Mouse (Mus musculus): ENCODE data around the gene Samd7.

Samd7 gene

DNA sequence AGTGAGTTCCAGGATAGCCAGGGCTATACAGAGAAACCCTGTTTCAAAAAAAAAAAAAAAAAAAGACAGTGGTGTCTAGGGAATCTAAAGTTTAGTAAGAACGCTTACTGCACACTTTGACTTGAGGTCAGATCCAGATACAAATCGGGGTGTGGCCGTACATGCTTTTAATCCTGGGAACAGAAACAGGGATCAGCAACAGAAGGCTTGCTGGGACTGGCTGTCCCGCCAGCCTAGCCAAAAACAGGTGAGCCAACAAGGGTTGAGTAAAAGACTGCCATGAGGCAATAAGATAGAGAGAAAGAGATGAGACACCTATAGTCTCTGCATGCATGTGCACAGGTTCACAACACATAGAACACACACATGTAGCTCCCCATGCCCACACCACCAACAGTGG lies 8.6 kb downstream of the Samd7 start:
- no peak for ATAC-seq (ENCODE audit: insufficient number of reproducible peaks, low FRiP score, low TSS enrichment)

DNA sequence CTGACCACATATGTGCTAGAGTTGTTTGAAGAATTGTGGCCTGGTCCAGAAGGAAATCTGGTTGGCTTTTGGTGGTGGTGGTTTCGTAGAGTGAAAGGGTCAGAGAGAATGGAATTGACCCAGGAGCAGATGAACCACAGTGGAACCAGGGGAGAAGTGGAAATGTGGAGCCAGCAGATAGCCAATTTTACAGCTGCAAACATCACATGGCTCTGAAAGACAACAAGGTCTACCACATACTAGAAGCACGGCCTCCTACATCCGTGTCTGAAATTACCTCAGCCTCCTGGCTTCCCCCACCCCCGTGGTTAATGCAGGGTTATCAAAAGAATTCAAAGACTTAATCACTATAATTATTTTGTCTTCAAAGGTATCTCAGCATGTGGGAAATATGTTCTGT lies 18.8 kb downstream of the Samd7 start:
- ATAC-seq (ENCODE audit: insufficient number of reproducible peaks, low FRiP score, low TSS enrichment): no peak

DNA sequence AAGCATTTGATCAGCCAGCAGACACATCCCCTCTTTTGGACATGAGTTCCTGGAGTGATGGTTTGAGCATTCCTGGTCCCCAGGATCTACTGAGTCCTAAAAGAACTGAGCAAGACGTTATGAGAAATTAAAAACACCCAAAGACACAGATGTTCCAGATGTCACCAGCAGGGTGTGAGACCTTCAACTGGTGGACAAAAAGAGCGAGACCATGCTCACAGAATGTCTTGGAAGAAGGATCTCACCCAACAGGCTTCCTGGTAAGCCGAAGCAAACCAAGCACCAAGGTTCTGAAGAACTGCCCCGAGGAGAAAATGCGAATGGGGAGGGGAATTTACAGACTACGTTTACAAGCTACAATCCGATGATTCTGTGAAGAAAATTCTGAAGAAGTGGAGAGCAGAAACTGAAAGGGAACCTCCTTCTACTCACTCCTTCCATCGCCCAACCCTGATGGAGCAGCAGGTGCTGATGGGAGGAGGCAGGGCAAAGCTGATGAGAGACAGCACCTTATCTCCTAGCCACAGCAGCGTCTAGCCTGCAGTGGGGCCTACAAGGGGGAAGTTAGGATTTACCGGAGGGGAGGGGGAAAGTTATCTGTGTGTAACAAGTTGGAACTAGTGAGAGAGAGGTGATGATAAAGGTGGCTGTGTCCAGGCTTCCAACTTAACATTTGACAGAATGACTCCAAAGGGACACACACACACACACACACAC lies 19.4 kb downstream of the Samd7 start:
- no peak for ATAC-seq (ENCODE audit: insufficient number of reproducible peaks, low FRiP score, low TSS enrichment)

DNA sequence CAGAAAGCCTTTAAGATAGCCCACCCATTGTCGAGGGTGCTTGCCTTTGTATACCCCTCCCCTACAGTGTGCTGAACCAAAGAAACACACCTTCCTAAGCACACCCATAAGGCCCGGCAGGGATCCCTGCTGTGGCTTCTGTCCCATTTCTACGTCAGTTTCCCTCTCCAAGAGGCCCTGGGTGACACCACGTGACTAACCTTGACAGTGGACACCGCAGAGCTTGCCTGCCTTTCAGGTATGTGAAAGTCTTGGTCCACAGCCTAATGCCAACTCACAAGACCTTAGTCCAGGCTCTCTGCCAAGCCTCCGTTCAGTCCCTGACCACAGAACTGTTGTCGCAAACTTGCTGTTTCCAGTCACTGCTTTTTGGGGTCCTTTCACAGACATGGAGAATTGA lies 20.1 kb downstream of the Samd7 start:
- no peak for ATAC-seq (ENCODE audit: insufficient number of reproducible peaks, low FRiP score, low TSS enrichment)

DNA sequence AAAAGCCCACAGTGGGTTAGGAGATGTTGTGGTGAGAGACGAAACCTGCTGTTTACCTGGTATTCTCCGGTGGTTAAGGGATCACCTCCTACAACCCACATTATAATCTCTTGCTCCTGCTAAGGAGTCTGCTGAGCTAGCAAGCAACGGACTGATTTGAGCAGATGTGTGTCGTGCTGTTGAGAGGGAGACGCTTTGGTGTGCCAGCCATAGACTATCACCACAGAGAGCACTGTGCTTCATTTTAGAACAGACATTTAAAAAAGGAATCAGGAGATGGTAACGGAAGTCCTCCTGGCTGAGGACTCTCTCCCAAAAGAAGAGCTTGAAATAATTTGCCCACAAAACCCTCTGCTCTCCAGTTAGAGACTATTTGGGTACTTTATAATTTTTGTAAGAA lies 21.2 kb downstream of the Samd7 start:
- ATAC-seq (ENCODE audit: insufficient number of reproducible peaks, low FRiP score, low TSS enrichment): no peak

DNA sequence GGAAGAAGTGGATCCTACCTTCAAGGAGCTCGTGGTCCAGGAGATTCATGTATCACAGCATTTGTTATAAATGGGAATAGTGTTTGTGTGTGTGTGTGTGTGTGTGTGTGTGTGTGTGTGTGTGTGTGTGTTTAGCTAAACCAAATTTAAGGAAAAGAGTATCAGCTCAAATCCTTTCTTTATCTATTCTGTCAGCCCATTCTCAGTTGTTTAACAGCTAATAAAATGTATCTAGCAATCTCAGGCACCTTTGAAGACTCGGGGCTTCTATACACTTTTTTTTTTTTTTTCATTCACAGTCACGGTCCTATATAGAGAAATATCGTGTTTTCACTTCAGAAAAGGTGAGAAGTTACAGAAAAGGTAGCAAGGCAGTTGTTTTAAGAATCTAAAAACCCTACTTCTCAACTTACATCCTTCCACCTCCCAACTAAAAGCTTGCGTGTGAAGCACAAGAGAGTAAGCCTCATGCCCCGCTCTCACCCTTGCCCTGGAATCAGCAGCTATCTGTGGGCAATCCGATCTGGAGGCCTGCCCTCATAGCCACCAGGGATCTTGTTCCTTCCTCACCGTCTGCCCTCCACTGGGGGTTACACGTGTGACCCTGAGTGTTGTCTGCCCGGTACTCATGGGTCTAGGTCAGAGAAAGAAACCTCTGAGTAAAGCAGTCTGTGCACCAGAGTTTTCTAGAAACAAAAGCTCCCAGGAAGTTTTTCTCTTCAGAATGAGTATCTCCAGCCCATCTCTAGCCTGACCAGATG lies 23.8 kb downstream of the Samd7 start:
- no peak for ATAC-seq (ENCODE audit: insufficient number of reproducible peaks, low FRiP score, low TSS enrichment)

DNA sequence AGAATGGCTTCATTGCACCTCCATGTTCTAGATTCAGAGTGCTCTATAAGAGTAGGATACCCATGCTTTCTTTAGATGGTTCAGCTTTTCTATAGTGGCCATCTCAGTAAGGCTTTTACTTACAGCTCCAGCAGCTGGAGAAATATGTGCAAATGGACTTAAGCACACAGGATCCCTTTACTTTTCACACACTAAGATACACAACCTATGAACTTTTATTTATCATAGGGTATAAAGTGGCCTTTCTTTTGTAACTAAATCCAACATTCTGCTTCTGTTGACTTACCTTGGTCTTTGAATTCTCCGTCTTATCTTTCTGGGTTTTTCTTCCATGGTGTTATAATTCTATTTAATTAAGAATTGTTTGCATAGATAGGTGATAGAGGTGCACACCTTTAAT lies 25.5 kb downstream of the Samd7 start:
- no peak for ATAC-seq (ENCODE audit: insufficient number of reproducible peaks, low FRiP score, low TSS enrichment)

DNA sequence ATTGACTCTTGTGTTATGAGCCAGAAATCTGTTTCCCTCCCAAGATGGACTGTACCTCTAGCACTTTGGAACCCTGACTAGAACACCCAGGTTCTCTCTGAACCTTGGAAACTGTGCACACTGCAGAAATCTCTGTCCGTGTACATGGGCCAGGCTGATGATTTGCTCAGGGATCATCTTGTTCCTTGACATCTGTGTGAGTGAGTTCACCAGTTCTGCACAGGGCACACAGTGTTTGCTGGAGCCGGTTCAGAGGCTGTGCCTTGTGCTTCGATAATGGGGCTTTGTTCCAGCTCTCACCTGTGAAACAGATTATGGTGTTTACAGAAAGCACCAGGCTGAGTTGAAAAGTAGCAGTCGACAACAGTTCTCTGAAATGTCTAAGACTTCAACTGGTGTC lies 26.5 kb downstream of the Samd7 start:
- ATAC-seq (ENCODE audit: insufficient number of reproducible peaks, low FRiP score, low TSS enrichment): no peak

DNA sequence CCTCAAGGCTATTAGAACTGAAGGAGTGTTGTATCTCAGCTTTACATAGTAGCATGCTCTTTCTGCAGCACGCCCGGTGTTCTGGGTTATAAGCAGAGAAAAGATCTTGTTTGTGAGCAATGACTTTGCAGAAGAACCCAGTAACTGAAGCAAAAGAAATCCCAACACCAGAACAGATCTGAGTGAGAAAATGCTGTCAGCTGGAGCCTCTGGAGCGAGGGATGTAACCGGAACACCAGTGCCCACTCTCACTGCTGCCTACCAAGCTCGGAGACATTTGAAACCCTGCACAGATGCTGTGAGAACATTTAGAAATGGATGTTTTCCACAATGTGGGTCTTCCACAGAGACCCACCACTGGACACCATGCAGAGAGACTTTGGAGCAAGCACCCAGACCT lies 28.6 kb downstream of the Samd7 start:
- no peak for ATAC-seq (ENCODE audit: insufficient number of reproducible peaks, low FRiP score, low TSS enrichment)

DNA sequence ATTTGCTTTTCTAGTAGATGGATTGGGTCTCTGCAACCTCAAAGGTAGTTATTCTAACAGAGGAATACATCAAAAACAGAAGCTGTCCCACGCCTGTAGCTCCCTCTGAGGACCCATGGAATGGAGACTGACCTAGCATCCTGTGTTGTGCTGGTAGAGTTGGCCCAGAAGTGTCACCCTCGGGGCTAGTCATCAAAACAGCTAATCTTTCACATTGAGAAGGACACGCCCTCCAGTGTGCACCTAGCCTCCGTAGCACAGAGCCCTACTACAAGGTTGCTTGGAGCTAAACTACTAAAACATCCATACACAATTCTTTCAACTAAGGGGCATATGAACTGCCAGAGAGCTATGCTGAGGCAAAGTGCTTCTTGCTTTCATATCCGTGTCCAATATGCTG lies 31.9 kb downstream of the Samd7 start:
- no peak for ATAC-seq (ENCODE audit: insufficient number of reproducible peaks, low FRiP score, low TSS enrichment)

DNA sequence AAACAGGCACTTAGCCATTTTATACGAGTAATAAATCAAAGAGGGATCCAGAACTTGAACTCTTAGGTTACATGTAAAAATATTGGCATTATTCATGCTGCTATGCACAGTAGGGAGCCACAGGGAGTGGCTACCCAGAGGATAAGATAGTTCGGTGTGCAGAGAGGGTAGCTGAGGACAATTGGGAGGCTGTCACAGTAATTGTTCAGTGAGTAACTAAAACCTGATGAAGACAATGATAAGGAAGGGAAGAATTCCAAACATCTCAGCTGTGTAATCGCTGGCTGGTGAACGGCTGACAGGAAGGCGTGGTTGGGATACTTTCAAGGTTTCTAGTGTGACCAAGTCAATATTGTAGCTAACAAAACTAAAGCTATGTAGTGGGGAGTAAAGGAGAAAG lies 42.4 kb downstream of the Samd7 start:
- no peak for ATAC-seq (ENCODE audit: insufficient number of reproducible peaks, low FRiP score, low TSS enrichment)

DNA sequence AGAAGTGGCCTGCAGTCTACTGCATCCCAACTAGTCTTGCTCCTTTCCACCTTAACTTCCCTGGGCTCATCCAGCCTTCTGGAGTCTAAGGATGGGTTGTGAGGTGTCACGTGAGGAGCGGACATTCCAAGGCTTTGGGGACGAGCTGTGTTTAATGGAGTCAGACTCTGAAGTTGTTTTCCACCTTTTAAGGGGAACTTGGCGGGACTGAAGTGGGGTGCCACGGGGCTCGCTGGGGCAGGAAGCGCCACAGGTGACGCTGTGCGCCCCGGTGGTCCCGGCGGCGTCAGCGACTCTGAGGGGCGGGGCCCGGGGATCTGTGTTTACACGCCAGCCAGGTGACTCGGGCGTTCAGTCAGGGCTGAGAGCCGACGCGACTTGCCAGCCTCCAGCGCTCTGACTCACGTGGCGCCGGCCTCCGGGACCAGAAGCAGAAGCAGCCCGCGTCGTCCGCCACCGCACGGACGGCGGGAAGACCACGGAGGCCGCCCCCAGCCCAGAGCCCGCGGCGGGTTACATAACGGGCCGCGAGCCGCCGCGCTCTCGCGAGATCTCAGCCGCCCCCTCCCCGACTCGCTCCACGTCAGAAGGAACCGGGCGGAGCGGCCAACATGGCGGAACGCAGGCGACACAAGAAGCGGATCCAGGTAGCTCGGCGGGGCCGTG lies 46.8 kb downstream of the Samd7 start, which contains the start of gene Sec62:
TSS of gene Sec62 (plus strand) at position 139 of the 666 bp plus-strand sequence.
- peak; percentile 93 for ATAC-seq (ENCODE audit: insufficient number of reproducible peaks, low FRiP score, low TSS enrichment)

DNA sequence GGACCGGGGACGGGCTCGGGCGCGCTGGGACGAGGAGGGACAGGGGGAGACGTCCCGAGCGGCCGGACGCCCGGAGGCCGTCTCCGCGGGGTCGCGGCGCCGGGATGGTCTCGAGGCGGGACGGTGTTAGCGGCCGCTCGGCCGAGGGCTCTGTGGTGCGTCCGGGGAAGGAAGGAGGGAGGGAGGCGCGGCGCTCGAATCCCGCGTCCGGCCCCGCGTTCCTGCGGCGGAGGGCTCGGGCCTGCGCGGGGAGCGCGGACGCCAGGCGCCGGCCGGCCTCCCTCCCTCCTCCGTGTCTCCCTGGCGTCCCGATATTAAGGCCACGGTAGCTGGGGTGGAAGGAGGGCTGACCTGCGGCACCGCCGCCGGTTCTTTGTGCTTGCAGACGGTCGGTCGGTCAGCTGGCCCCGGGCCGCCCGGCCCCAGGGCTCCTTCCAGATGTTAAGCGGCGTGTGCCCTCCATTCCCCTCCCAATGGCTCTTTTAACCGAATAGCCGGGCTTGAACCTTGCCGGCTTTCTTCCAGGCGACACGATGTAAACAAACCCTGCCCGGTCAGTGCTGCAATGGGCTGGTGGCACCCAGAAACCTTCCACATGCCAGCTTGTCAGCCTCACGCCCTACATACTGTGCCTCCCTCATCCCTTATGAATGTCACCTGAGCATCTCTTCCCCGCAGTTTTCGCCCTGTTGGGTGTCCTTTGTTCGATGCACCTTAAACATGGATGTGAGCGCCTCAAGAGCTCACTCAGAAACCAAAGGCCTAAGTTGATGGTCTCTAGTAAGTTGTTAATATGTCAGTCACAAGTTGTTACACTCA lies 47.5 kb downstream of the Samd7 start:
- ATAC-seq (ENCODE audit: insufficient number of reproducible peaks, low FRiP score, low TSS enrichment): peak; percentile 79

DNA sequence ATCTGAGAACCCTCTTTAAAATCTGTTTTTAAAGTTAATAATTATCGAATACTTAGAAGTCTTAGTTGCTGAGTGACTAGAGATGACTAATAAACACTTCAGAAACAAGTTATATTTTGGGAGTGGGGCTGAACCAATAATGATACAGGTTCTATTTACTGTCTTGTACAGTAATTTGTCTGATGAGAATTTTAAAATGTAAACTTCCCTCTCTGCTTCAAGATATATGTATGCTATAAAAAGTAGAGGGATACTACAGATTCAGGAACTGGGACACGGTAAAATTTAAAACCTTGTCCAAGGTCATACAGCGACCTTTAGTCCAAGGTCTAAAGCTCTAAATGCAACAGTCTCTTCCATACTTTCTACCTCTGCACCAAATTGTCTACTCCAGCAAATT lies 56.1 kb downstream of the Samd7 start:
- no peak for ATAC-seq (ENCODE audit: insufficient number of reproducible peaks, low FRiP score, low TSS enrichment)

DNA sequence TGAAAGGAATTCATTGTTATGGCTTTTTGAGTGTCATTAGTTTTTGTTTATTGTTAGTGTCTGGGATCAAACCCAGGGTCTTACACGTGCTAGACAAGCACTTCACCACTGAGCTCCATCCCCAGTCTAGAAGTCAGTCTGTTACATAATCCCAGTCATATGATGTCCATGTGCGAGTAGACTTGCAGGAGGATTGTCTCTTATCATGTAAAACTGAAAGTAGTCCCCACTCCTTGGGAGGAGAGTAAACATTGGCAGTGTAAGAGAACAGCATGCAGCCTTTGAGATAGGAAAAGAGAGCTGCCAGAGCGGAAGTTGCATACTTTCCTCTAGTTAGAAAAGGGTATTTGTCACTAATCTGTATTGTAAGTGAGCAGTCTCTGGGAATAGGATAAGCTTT lies 66.8 kb downstream of the Samd7 start:
- no peak for ATAC-seq (ENCODE audit: insufficient number of reproducible peaks, low FRiP score, low TSS enrichment)

All from cerebellum, adult (tissue).